Mouse (Mus musculus): Measurements from ENCODE around the gene Fgfr2. TPM values are rescaled to one million over a fixed set of nuclear protein-coding genes. Genes with fewer than 3 reads are reported as not detected.

The Fgfr2 gene
- polyA plus RNA-seq, 1 experiment = 114 TPM

- 66% methylated on average over 6 of the region's 6 CpGs for WGBS
- DNase-seq = no peak
- H3K4me3 ChIP-seq (replicated peaks; ENCODE audit: extremely low read depth, low read depth, low read length) = no peak overlapping the region
- peaks cover 5% of the 10 kb centered on the region; the same call in 1 of the 2 replicates for H3K4me1 ChIP-seq (ENCODE audit: control insufficient read depth, insufficient read depth, low read length)
- TF ChIP-seq POLR2A (IDR thresholded peaks at IDR 0.05; ENCODE audit: borderline replicate concordance, extremely low read depth, low read depth, low read length) = no peak
- TF ChIP-seq CTCF (IDR thresholded peaks at IDR 0.05; ENCODE audit: insufficient read depth, low read length) = no peak
Observed at GRCm38 (mm10) chr7:132263186-132263585, 860.0 kb downstream of the Fgfr2 start.

GRCm38 (mm10) chr7:132262696-132263095 lies 860.5 kb downstream of the Fgfr2 start:
- no peak for DNase-seq
- no peak for TF ChIP-seq CTCF (IDR thresholded peaks at IDR 0.05; ENCODE audit: insufficient read depth, low read length)
- TF ChIP-seq POLR2A (IDR thresholded peaks at IDR 0.05; ENCODE audit: borderline replicate concordance, extremely low read depth, low read depth, low read length) = no peak
- 40% methylated on average over 6 of the region's 6 CpGs for WGBS

GRCm38 (mm10) chr7:132261885-132262284 lies 861.3 kb downstream of the Fgfr2 start:
- peaks cover 5% of the 10 kb centered on the region; the same call in 1 of the 2 replicates for H3K4me1 ChIP-seq (ENCODE audit: control insufficient read depth, insufficient read depth, low read length)
- 46% methylated on average over 3 of the region's 3 CpGs for WGBS
- TF ChIP-seq POLR2A (IDR thresholded peaks at IDR 0.05; ENCODE audit: borderline replicate concordance, extremely low read depth, low read depth, low read length) = no peak
- TF ChIP-seq CTCF (IDR thresholded peaks at IDR 0.05; ENCODE audit: insufficient read depth, low read length) = no peak

More at GRCm38 (mm10) chr7:132262696-132263095, 860.5 kb downstream of the Fgfr2 start:
- H3K4me3 ChIP-seq (replicated peaks; ENCODE audit: extremely low read depth, low read depth, low read length) = no peak overlapping the region
- H3K4me1 ChIP-seq (ENCODE audit: control insufficient read depth, insufficient read depth, low read length) = peaks cover 5% of the 10 kb centered on the region; the same call in 1 of the 2 replicates

GRCm38 (mm10) chr7:132260632-132261031 lies 862.5 kb downstream of the Fgfr2 start:
- Histone ChIP-seq H3K4me1 (ENCODE audit: control insufficient read depth, insufficient read depth, low read length) (peaks cover 5% of the 10 kb centered on the region; the same call in 1 of the 2 replicates), H3K4me3 (replicated peaks; ENCODE audit: extremely low read depth, low read depth, low read length) (no peak overlapping the region)
- 63% methylated on average over 5 of the region's 5 CpGs for WGBS
- TF ChIP-seq POLR2A (IDR thresholded peaks at IDR 0.05; ENCODE audit: borderline replicate concordance, extremely low read depth, low read depth, low read length) (no peak), CTCF (IDR thresholded peaks at IDR 0.05; ENCODE audit: insufficient read depth, low read length) (no peak)
- DNase-seq = no peak

More at GRCm38 (mm10) chr7:132261885-132262284, 861.3 kb downstream of the Fgfr2 start:
- H3K4me3 ChIP-seq (replicated peaks; ENCODE audit: extremely low read depth, low read depth, low read length) = no peak overlapping the region
- no peak for DNase-seq

GRCm38 (mm10) chr7:132258817-132259216 lies 864.3 kb downstream of the Fgfr2 start:
- TF ChIP-seq CTCF (IDR thresholded peaks at IDR 0.05; ENCODE audit: insufficient read depth, low read length) (no peak), POLR2A (IDR thresholded peaks at IDR 0.05; ENCODE audit: borderline replicate concordance, extremely low read depth, low read depth, low read length) (no peak)
- no peak for DNase-seq
- Histone ChIP-seq H3K4me3 (replicated peaks; ENCODE audit: extremely low read depth, low read depth, low read length) (no peak overlapping the region), H3K4me1 (ENCODE audit: control insufficient read depth, insufficient read depth, low read length) (peaks cover 5% of the 10 kb centered on the region; the same call in 1 of the 2 replicates)
- 51% methylated on average over 7 of the region's 7 CpGs for WGBS

GRCm38 (mm10) chr7:132258216-132258615 lies 864.9 kb downstream of the Fgfr2 start:
- peaks cover 5% of the 10 kb centered on the region; the same call in 1 of the 2 replicates for H3K4me1 ChIP-seq (ENCODE audit: control insufficient read depth, insufficient read depth, low read length)
- WGBS = 81% methylated on average over 5 of the region's 5 CpGs
- DNase-seq = no peak
- no peak overlapping the region for H3K4me3 ChIP-seq (replicated peaks; ENCODE audit: extremely low read depth, low read depth, low read length)
- no peak for TF ChIP-seq POLR2A (IDR thresholded peaks at IDR 0.05; ENCODE audit: borderline replicate concordance, extremely low read depth, low read depth, low read length)
- TF ChIP-seq CTCF (IDR thresholded peaks at IDR 0.05; ENCODE audit: insufficient read depth, low read length) = no peak

GRCm38 (mm10) chr7:132253513-132253912 lies 869.6 kb downstream of the Fgfr2 start:
- WGBS = 82% methylated on average over 5 of the region's 5 CpGs
- no peak overlapping the region for H3K4me3 ChIP-seq (replicated peaks; ENCODE audit: extremely low read depth, low read depth, low read length)
- no peak for DNase-seq
- TF ChIP-seq CTCF (IDR thresholded peaks at IDR 0.05; ENCODE audit: insufficient read depth, low read length) = no peak
- no peak for TF ChIP-seq POLR2A (IDR thresholded peaks at IDR 0.05; ENCODE audit: borderline replicate concordance, extremely low read depth, low read depth, low read length)
- no peaks in the 10 kb centered on the region for H3K4me1 ChIP-seq (ENCODE audit: control insufficient read depth, insufficient read depth, low read length)

GRCm38 (mm10) chr7:132253078-132253477 lies 870.1 kb downstream of the Fgfr2 start:
- no peak for DNase-seq
- 90% methylated on average over 4 of the region's 4 CpGs for WGBS
- no peak overlapping the region for H3K4me3 ChIP-seq (replicated peaks; ENCODE audit: extremely low read depth, low read depth, low read length)
- no peak for TF ChIP-seq CTCF (IDR thresholded peaks at IDR 0.05; ENCODE audit: insufficient read depth, low read length)
- TF ChIP-seq POLR2A (IDR thresholded peaks at IDR 0.05; ENCODE audit: borderline replicate concordance, extremely low read depth, low read depth, low read length) = no peak
- H3K4me1 ChIP-seq (ENCODE audit: control insufficient read depth, insufficient read depth, low read length) = no peaks in the 10 kb centered on the region

GRCm38 (mm10) chr7:132249563-132250119 lies 873.5 kb downstream of the Fgfr2 start:
- no peak for DNase-seq
- Histone ChIP-seq H3K4me3 (replicated peaks; ENCODE audit: extremely low read depth, low read depth, low read length) (no peak overlapping the region), H3K4me1 (ENCODE audit: control insufficient read depth, insufficient read depth, low read length) (0 out of 2 replicates have a peak, but pooled peaks cover 3% of the 10 kb centered on the region)
- no peak for TF ChIP-seq POLR2A (IDR thresholded peaks at IDR 0.05; ENCODE audit: borderline replicate concordance, extremely low read depth, low read depth, low read length)
- TF ChIP-seq CTCF (IDR thresholded peaks at IDR 0.05; ENCODE audit: insufficient read depth, low read length) = no peak
- 58% methylated on average over 10 of the region's 10 CpGs for WGBS

GRCm38 (mm10) chr7:132247567-132247966 lies 875.6 kb downstream of the Fgfr2 start:
- no peak for DNase-seq
- no peak for TF ChIP-seq CTCF (IDR thresholded peaks at IDR 0.05; ENCODE audit: insufficient read depth, low read length)
- TF ChIP-seq POLR2A (IDR thresholded peaks at IDR 0.05; ENCODE audit: borderline replicate concordance, extremely low read depth, low read depth, low read length) = no peak
- Histone ChIP-seq H3K4me3 (replicated peaks; ENCODE audit: extremely low read depth, low read depth, low read length) (no peak overlapping the region), H3K4me1 (ENCODE audit: control insufficient read depth, insufficient read depth, low read length) (peaks cover 13% of the 10 kb centered on the region)
- 67% methylated on average over 11 of the region's 11 CpGs for WGBS
